Mouse (Mus musculus): ENCODE measurements around the gene Recql5.

DNA sequence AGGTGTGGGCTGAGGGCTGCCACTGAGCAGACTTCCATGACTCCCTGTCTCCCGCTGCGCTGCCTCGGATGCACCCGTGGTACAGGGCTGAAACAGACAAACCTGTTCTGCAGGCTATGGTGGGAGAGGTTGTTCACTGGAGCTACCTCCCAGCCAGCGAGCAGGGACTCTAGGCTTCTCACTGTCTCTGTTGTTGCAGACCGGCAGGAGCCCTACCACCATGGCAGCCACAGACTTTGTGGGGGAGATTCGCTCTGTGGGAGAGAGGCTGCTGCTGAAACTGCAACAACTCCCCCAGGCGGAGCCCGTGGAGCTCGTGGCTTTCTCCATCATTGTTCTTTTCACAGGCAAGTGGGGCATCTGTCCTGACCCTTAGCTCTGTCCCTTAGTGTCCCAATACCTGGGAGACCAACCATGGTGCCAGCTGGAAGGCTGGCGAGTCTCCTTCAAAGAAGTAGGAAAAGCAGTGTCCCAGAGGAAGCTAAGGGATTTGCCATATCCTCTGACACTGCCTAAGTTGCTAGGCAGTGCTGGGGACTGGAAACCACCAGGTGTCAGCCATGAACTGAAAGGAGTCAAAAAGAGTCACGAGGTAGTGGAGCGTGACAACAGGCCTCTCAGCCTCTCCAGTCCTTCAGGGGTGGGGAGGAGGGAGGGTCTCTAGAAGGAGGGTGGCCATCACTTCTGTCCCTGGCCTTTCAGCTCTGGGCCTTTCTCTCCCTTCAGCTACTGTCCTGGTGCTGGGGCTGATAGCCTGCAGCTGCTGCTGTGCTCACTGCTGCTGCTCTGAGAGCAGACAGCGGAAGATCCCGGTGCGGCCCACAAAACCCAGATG is 28.1 kb downstream of the Recql5 start:
- TF ChIP-seq POLR2A (IDR thresholded peaks at IDR 0.05; ENCODE audit: insufficient read depth, low read depth, low read length), result no peak
- TF ChIP-seq CTCF (IDR thresholded peaks at IDR 0.05), result no peak

All from heart, adult 2 months (tissue).